In the genomic region with DNA sequence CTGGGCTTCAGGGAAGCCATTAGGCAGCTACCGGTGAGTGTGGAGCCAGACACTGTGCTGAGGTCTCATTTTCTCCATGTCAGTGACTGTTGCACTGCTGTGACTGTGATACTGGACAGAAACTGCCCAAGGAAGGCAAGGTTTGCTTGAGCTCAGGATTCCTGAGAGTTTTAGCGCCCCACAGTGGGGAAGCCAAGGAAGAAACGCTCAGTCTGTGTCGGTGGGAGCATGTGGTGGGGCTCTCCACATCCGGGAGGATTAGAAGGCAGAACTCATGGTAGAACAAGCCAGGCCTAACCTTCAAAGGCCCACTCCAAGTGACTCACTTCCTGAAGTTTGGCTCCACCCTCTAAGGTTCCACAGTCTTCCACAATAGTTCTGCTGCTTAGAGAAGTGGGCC, we compare ENCODE assay signal across 8 mouse cellular contexts. TPM values are rescaled to one million over a fixed set of nuclear protein-coding genes. Genes with fewer than 3 reads are reported as not detected.
DNase-seq lines count a peak whose midpoint lies in the region; ATAC-seq and TF ChIP-seq lines count a peak whose summit lies in the region.

No protein-coding gene starts in this region.

- TF ChIP-seq EP300 in lung, postnatal 0 days (IDR thresholded peaks at IDR 0.05) = no peak

- H3K9me3 ChIP-seq in intestine, embryonic 15.5 days = no peaks in the 10 kb centered on the region
- H3K9me3 ChIP-seq in lung, postnatal 0 days (ENCODE audit: low read length) = no peaks in the 10 kb centered on the region

- WGBS in intestine, embryonic 15.5 days = 40% methylated on average over 5 of the region's 5 CpGs
- WGBS in lung, postnatal 0 days = 45% methylated on average over 5 of the region's 5 CpGs

- H3K4me2 ChIP-seq in intestine, embryonic 15.5 days (replicated peaks) = no peak overlapping the region
- no peak overlapping the region for H3K4me2 ChIP-seq in lung, postnatal 0 days (replicated peaks; ENCODE audit: low read depth, low read length)

- H3K4me1 ChIP-seq in intestine, embryonic 15.5 days (replicated peaks) = peaks cover 2% of the 10 kb centered on the region; the same call in 1 of the 2 replicates
- H3K4me1 ChIP-seq in lung, postnatal 0 days (ENCODE audit: insufficient read depth, low read depth, low read length) = no peaks in the 10 kb centered on the region; the same call in 1 of the 2 replicates

- peak; percentile 78 for TF ChIP-seq CTCF in lung, postnatal 0 days (IDR thresholded peaks at IDR 0.05)

- H3K9ac ChIP-seq in intestine, embryonic 15.5 days = no peak overlapping the region
- H3K9ac ChIP-seq in lung, postnatal 0 days (replicated peaks; ENCODE audit: low read depth) = no peak overlapping the region

- ATAC-seq in intestine, embryonic 15.5 days = peak; percentile 39; the same call in 1 of the 2 replicates
- peak; percentile 58 for ATAC-seq in lung, postnatal 0 days

- H3K36me3 ChIP-seq in intestine, embryonic 15.5 days = no peaks in the 10 kb centered on the region
- H3K36me3 ChIP-seq in lung, postnatal 0 days (ENCODE audit: insufficient read depth, low read length) = no peaks in the 10 kb centered on the region

- H3K27ac ChIP-seq in intestine, embryonic 15.5 days = no peak overlapping the region
- no peak overlapping the region for H3K27ac ChIP-seq in lung, postnatal 0 days (ENCODE audit: low read length)

- DNase-seq in adrenal gland, adult (ENCODE audit: inconsistent age in 2 of 2, low spot score in 1 of 2) = peak; percentile 23 to 62
- no peak for DNase-seq in adrenal gland, adult 8-10 months
- DNase-seq in ovary, postnatal 14 days (ENCODE audit: low spot score) = peak; percentile 26
- DNase-seq in ovary, postnatal 10 days (ENCODE audit: low spot score) = no peak
- peak; percentile 65 for DNase-seq in embryo, embryonic 10 days (ENCODE audit: low spot score)
- peak; percentile 88 for DNase-seq in lung, postnatal 0 days (ENCODE audit: low spot score)
- DNase-seq in spleen, postnatal 4 days (ENCODE audit: low spot score in 2 of 2) = peak; percentile 17 to 62

- no peak overlapping the region for H3K4me3 ChIP-seq in intestine, embryonic 15.5 days (replicated peaks)
- H3K4me3 ChIP-seq in lung, postnatal 0 days (ENCODE audit: low read depth, low read length) = no peak overlapping the region

- H3K27me3 ChIP-seq in intestine, embryonic 15.5 days (replicated peaks) = no peaks in the 10 kb centered on the region
- no peaks in the 10 kb centered on the region for H3K27me3 ChIP-seq in lung, postnatal 0 days (replicated peaks; ENCODE audit: insufficient read depth, low read length)

RNA-seq across cellular contexts. Expression of a gene that starts 55.6 kb away (rescaled TPM):
- total RNA-seq in adrenal gland, adult 8-10 months (2022) = 100 to 1,000 TPM in 1 of 4 experiments, 10 to 100 TPM in 3; 66.2 to 126 (median 84.4) TPM
- 84.1 and 90.9 TPM in 2 replicates for polyA plus RNA-seq in intestine, embryonic 15.5 days (2015; fragmentation: Nextera tagmentation; extraction: Ambion mirVana)
- polyA plus RNA-seq in lung, postnatal 0 days (2015; fragmentation: Nextera tagmentation; extraction: Ambion mirVana) = 40.8 and 41.0 TPM in 2 replicates

Comparison
In these comparisons a context has a peak if more than half of its experiments do, and no peak if none do; other contexts are left out.
1. DNase-seq: peak in adrenal gland, adult (2 of 2), ovary, postnatal 14 days (single experiment), embryo, embryonic 10 days (single experiment), lung, postnatal 0 days (single experiment) and spleen, postnatal 4 days (2 of 2); none in adrenal gland, adult 8-10 months (single experiment) and ovary, postnatal 10 days (single experiment).